Mouse (Mus musculus): Measurements from ENCODE around the gene Ago4.
A peak's percentile ranks its signal among the peaks of the same experiment; 100 is the strongest.
"Not testable (repeated sequence)": the region's sequence is repeated elsewhere in the genome, so short reads cannot be mapped to it uniquely, and the experiment has no call there.

Ago4 gene

GRCm38 (mm10) chr4:126532827-126533728 is at the start of gene Ago4:
Gene Ago4 (minus strand): TSS chr4:126533472.
- DNase-seq (ENCODE audit: extremely low spot score, low spot score) = peak; percentile 71

- DNase-seq (ENCODE audit: extremely low spot score, low spot score) = no peak
Observed at GRCm38 (mm10) chr4:126579077-126579476, 45.8 kb upstream of the Ago4 start.

DNA sequence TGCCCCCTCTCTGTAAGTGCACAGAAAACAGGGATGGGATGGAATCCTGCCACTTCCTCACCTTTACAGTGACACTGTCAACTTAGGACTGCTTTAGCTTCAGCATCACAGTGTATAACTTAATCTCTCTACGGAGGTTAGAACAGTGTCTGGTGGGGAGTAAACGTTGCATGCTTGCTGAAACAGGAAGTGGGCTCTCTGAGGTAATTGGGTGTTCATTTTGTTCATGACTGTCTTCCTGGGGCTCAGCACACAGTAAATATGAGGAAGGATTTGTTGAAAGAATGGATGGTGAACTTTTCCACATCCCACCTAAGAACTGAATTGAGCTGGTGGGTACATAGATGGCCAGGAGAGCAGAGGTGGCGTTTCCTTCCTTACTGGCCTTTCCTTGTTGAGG is 44.6 kb upstream of the Ago4 start:
- DNase-seq (ENCODE audit: extremely low spot score, low spot score) = no peak

DNA sequence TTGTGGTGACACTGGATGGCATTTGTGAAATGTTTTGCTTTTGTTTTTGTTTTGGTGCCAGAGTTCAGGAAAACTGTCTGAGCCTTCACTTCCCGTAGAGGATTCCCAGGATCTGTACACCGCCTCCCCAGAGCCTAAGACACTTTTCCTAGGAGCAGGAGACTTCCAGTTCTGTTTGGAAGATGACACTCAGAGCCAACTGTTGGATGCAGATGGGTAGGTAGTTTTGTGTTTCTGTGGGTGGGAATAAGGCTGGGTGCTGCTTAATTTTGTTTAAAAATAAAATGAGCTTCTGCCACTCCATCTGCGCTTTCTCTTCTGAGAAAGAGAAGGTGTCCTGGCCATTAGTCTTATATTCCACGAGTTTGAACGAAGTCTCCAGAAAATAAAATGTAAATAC is 43.0 kb upstream of the Ago4 start:
- DNase-seq (ENCODE audit: extremely low spot score, low spot score) = no peak

DNA sequence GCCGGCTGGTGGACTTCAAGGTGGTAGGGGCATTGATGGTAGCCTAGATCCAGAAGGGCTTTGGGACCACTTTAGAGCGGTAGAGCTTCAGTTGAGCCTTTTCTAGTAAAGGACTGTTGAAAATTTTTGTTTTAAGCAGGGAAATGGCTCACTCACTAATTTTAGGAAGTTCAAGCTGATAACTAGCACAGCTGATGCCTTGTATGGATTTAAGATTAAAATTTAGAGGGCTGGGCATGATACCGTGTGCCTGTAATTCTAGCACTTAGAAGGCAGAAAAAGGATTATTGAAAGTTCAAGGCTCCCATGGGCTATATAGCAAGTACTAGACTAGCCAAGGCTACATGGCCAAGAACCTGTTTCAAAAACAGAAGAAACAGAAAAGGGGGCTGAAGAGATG is 36.5 kb upstream of the Ago4 start:
- no peak for DNase-seq (ENCODE audit: extremely low spot score, low spot score)

- no peak for DNase-seq (ENCODE audit: extremely low spot score, low spot score)
Observed at GRCm38 (mm10) chr4:126567243-126567642, 34.0 kb upstream of the Ago4 start.

GRCm38 (mm10) chr4:126563798-126564197 is 30.5 kb upstream of the Ago4 start:
- DNase-seq (ENCODE audit: extremely low spot score, low spot score) = no peak

DNA sequence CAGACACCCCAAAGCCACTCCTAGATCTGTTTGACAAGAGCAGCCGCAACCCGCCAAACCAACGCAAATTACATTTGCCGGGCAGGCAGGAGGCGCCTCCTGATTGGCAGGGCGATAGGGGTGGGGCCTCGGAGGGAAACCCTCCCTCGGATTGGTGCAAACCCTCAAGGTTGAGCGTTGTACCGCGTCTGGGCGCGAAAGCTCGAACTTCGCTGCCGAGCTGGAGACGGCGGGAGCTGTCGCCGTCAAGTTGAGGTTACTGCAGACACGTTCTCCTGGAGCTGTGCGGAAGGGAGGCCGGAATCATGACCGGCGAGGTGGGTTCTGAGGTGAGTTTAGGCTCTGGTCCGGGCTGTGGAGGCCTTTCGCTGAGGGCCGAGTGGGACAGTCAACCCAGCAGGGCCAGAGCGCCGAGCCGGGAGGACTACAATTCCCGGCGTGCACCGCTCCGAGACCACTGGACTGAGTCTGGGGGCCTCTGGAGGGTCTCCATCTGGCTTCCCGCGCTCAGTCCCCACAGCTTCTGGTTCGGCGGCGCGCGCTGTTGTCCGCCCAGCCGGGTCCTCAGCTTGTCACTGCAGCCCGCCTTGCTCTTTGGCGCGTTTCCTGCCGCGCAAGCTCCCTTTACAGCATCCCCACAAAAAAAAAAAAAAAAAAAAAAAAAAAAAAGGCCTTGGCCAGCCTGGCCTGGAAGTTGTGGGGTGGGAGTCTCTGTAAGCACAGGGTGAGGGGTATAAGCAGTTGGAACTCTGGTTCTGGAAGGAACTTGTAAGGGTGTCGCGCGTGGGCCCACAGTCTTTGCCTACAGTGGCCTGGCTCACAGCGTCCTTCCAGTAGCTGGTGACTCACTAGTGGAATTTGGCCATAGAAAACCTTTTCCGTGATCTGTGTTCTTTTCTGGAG is 23.8 kb upstream of the Ago4 start, which contains the start of gene Clspn:
TSS of gene Clspn (plus strand) at position 127 of the 903 bp plus-strand sequence.
- peak; percentile 95 for DNase-seq (ENCODE audit: extremely low spot score, low spot score)

GRCm38 (mm10) chr4:126554462-126554861 is 21.2 kb upstream of the Ago4 start:
- peak; percentile 18 for DNase-seq (ENCODE audit: extremely low spot score, low spot score)

DNA sequence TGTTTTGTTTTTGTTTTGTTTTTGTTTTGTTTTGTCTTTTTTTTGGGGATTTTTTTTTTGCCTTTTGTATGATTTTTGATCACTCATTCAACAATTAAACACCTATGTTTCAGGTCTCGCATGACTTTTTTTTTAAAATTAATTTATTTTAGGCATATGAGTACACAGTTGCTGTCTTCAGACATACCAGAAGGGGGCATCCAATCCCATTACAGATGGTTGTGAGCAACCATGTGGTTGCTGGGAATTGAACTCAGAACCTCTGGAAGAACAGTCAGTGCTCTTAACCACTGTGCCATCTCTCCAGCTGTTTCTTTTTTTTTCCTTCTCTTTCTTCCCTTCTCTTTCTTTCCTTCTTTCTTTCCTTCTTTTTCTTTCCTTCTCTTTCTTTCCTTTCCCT is 20.4 kb upstream of the Ago4 start:
- DNase-seq (ENCODE audit: extremely low spot score, low spot score) = no peak

GRCm38 (mm10) chr4:126553105-126553504 is 19.8 kb upstream of the Ago4 start:
- no peak for DNase-seq (ENCODE audit: extremely low spot score, low spot score)

GRCm38 (mm10) chr4:126552136-126552535 is 18.9 kb upstream of the Ago4 start:
- DNase-seq (ENCODE audit: extremely low spot score, low spot score) = no peak

- no peak for DNase-seq (ENCODE audit: extremely low spot score, low spot score)
Observed at GRCm38 (mm10) chr4:126546183-126546582, 12.9 kb upstream of the Ago4 start.

DNA sequence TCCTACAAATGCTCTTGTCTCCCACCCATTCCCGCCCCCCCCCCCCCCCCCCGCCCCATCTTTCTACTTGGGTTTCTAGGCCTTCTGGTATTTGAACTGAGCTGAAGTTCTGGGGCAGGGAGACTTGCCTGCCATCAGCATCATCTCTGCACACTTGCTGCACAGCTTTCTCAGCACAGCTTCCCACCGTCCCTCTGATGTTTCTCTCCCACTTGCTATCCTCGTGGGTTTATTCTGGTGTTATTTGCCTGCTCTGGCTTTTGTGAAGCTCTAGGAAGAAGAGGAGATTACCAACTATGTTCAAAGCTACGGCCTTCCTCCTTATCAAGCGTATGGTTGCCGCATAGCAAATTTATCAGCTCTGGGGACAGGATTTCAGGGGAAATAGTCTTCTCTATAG is 12.4 kb upstream of the Ago4 start:
- DNase-seq (ENCODE audit: extremely low spot score, low spot score) = no peak

DNA sequence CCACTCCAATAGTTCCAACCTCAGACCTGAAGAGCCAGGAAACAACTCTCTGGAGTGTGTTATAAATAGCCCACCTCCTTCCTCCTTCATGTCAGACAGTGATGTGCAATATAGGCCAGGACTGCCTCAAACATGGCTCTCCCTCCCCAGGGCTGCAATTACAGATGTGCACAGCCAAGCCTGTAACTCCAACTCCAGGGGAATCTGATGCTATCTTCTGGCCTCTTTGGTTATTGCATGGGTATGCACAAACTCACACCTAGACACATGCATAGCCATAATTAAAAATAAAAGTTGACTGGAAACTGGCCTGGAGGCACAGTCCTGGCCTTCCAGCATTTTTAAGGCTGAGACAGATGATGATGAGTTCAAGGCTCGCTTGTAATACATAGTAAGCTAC is 11.7 kb upstream of the Ago4 start:
- no peak for DNase-seq (ENCODE audit: extremely low spot score, low spot score)

DNA sequence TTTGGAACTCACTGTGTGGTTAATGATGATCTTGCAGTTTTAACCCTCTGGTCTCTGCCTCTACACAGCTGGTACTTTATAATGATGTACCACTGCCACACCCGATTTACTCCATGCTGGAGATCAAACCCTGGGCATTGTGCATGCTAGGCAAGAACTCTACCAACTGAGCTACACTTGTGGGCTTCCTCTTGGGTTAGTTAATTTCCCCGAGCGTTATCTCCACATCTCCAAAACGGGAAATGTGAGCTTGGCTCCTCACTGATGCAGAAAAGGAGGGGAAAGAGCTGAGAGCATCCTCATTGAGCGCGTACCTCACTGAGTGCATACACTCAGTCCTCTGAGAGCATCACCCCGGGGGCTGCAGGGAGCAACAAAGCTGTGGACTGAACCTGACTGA is 9.6 kb upstream of the Ago4 start:
- DNase-seq (ENCODE audit: extremely low spot score, low spot score) = no peak

GRCm38 (mm10) chr4:126540487-126541071 is 7.3 kb upstream of the Ago4 start:
- no peak for DNase-seq (ENCODE audit: extremely low spot score, low spot score)

GRCm38 (mm10) chr4:126536865-126537264 is 3.6 kb upstream of the Ago4 start:
- no peak for DNase-seq (ENCODE audit: extremely low spot score, low spot score)

GRCm38 (mm10) chr4:126535631-126536030 is 2.4 kb upstream of the Ago4 start:
- DNase-seq (ENCODE audit: extremely low spot score, low spot score) = not testable (repeated sequence)

- no peak for DNase-seq (ENCODE audit: extremely low spot score, low spot score)
Observed at GRCm38 (mm10) chr4:126533729-126534070, 428 bp upstream of the Ago4 start.

GRCm38 (mm10) chr4:126532292-126532691 is 980 bp downstream of the Ago4 start:
- DNase-seq (ENCODE audit: extremely low spot score, low spot score) = no peak

- no peak for DNase-seq (ENCODE audit: extremely low spot score, low spot score)
Observed at GRCm38 (mm10) chr4:126526828-126527227, 6.4 kb downstream of the Ago4 start.
